Comparison of ENCODE assay signal across 8 mouse cellular contexts in genomic region chr17:21733529-21734031, GRCm38 (mm10). TPM values are rescaled to one million over a fixed set of nuclear protein-coding genes. Genes with fewer than 3 reads are reported as not detected.
DNase-seq lines count a peak whose midpoint lies in the region; ATAC-seq and TF ChIP-seq lines count a peak whose summit lies in the region.

No protein-coding gene starts in this region.

- peak overlapping the region; percentile 85 for H3K4me3 ChIP-seq in erythroblast, embryonic 14.5 days (replicated peaks)
- peak overlapping the region; percentile 58 for H3K4me3 ChIP-seq in heart, embryonic 11.5 days (ENCODE audit: low read depth, low read length)
- H3K4me3 ChIP-seq in kidney, embryonic 16.5 days (ENCODE audit: low read length), result peak overlapping the region; percentile 68
- H3K4me3 ChIP-seq in liver, adult 2 months (ENCODE audit: insufficient read depth, low read depth, low read length), result peak overlapping the region; percentile 94
- H3K4me3 ChIP-seq in myocyte, result peak overlapping the region; percentile 42

- no peaks in the 10 kb centered on the region for H3K27me3 ChIP-seq in erythroblast, embryonic 14.5 days (ENCODE audit: control insufficient read depth)
- no peaks in the 10 kb centered on the region for H3K27me3 ChIP-seq in heart, embryonic 11.5 days (ENCODE audit: control insufficient read depth, insufficient read depth, low read length)
- H3K27me3 ChIP-seq in kidney, embryonic 16.5 days (ENCODE audit: insufficient read depth, low read length), result no peaks in the 10 kb centered on the region
- H3K27me3 ChIP-seq in liver, adult 2 months (ENCODE audit: control insufficient read depth, insufficient read depth, low read length), result no peaks in the 10 kb centered on the region
- H3K27me3 ChIP-seq in myocyte (ENCODE audit: control insufficient read depth, insufficient read depth, insufficient read length), result no peaks in the 10 kb centered on the region
- no peaks in the 10 kb centered on the region for H3K27me3 ChIP-seq in splenic B cell, adult 2 months (ENCODE audit: control insufficient read depth, insufficient read depth, low read length, poor library complexity, severe bottlenecking)

- no peaks in the 10 kb centered on the region; the same call in 1 of the 2 replicates for H3K79me2 ChIP-seq in liver, adult 2 months (ENCODE audit: control insufficient read depth, insufficient read depth, low read length)
- H3K79me2 ChIP-seq in myocyte (ENCODE audit: control insufficient read depth, insufficient read depth), result no peaks in the 10 kb centered on the region

- peaks cover 8% of the 10 kb centered on the region for H3K36me3 ChIP-seq in erythroblast, embryonic 14.5 days (ENCODE audit: control insufficient read depth)
- no peaks in the 10 kb centered on the region for H3K36me3 ChIP-seq in heart, embryonic 11.5 days (ENCODE audit: control insufficient read depth, insufficient read depth, low read length)
- H3K36me3 ChIP-seq in kidney, embryonic 16.5 days (ENCODE audit: insufficient read depth, low read length), result peaks cover 11% of the 10 kb centered on the region; the same call in 1 of the 2 replicates
- peaks cover 7% of the 10 kb centered on the region; the same call in 1 of the 2 replicates for H3K36me3 ChIP-seq in liver, adult 2 months (ENCODE audit: control insufficient read depth, insufficient read depth, low read length)
- no peaks in the 10 kb centered on the region for H3K36me3 ChIP-seq in myocyte (ENCODE audit: control insufficient read depth, insufficient read depth)
- H3K36me3 ChIP-seq in splenic B cell, adult 2 months (ENCODE audit: control insufficient read depth, insufficient read depth, low read length, poor library complexity, severe bottlenecking), result no peaks in the 10 kb centered on the region

- peaks cover 19% of the 10 kb centered on the region for H3K4me1 ChIP-seq in erythroblast, embryonic 14.5 days (ENCODE audit: control insufficient read depth)
- peaks cover 4% of the 10 kb centered on the region for H3K4me1 ChIP-seq in heart, embryonic 11.5 days (ENCODE audit: control insufficient read depth, insufficient read depth, low read length)
- peaks cover 8% of the 10 kb centered on the region for H3K4me1 ChIP-seq in kidney, embryonic 16.5 days (ENCODE audit: insufficient read depth, low read length)
- H3K4me1 ChIP-seq in liver, adult 2 months (ENCODE audit: control insufficient read depth, insufficient read depth, low read length), result peaks cover 6% of the 10 kb centered on the region

- peak overlapping the region; percentile 69 for H3K4me2 ChIP-seq in heart, embryonic 11.5 days
- peak overlapping the region; percentile 56 for H3K4me2 ChIP-seq in kidney, embryonic 16.5 days (replicated peaks; ENCODE audit: low read depth, low read length)
- H3K4me2 ChIP-seq in myocyte (ENCODE audit: low read depth), result peak overlapping the region; percentile 77

- TF ChIP-seq POLR2A in brain, embryonic 14.5 days (IDR thresholded peaks at IDR 0.05; ENCODE audit: borderline replicate concordance, extremely low read depth, insufficient read depth, insufficient read length, poor library complexity, severe bottlenecking), result no peak
- TF ChIP-seq POLR2A in liver, adult 2 months (IDR thresholded peaks at IDR 0.05; ENCODE audit: extremely low read depth, insufficient read depth, low read length), result no peak
- peak; percentile 47 for TF ChIP-seq POLR2A in myocyte (IDR thresholded peaks at IDR 0.05; ENCODE audit: insufficient read length, low read depth)

- peak overlapping the region; percentile 80 for H3K27ac ChIP-seq in heart, embryonic 11.5 days (ENCODE audit: low read depth, low read length)
- peak overlapping the region; percentile 91 for H3K27ac ChIP-seq in kidney, embryonic 16.5 days (ENCODE audit: low read length)
- peak overlapping the region; percentile 78 for H3K27ac ChIP-seq in liver, adult 2 months (replicated peaks; ENCODE audit: insufficient read depth, low read depth, low read length)

- peak; percentile 44; the same call in 1 of the 2 replicates for TF ChIP-seq CTCF in brain, embryonic 14.5 days (IDR thresholded peaks at IDR 0.05; ENCODE audit: borderline replicate concordance, extremely low read depth, insufficient read depth, insufficient read length)
- TF ChIP-seq CTCF in liver, adult 2 months (IDR thresholded peaks at IDR 0.05; ENCODE audit: low read depth, low read length), result no peak

- no peak overlapping the region for H3ac ChIP-seq in myocyte (ENCODE audit: control insufficient read depth, insufficient read length)

- peak; percentile 47 for DNase-seq in CD4-positive helper T cell, adult 2 months (ENCODE audit: low read depth, low spot score)
- DNase-seq in brain, embryonic 14.5 days (ENCODE audit: low read depth), result peak; percentile 95
- peak; percentile 83 for DNase-seq in liver, adult 2 months (ENCODE audit: extremely low read depth, low read depth, low spot score)
- peak; percentile 51 for DNase-seq in splenic B cell, adult 2 months (ENCODE audit: low read depth, low spot score)

- H3K9me3 ChIP-seq in erythroblast, embryonic 14.5 days (ENCODE audit: control insufficient read depth, low read length), result no peaks in the 10 kb centered on the region
- no peaks in the 10 kb centered on the region for H3K9me3 ChIP-seq in heart, embryonic 11.5 days (replicated peaks; ENCODE audit: control insufficient read depth, low read length)
- H3K9me3 ChIP-seq in kidney, embryonic 16.5 days (ENCODE audit: low read length), result no peaks in the 10 kb centered on the region

- under 1% methylated on average over 27 of the region's 27 CpGs for WGBS in heart, embryonic 11.5 days (ENCODE audit: insufficient replicate concordance)
- 1% methylated on average over 27 of the region's 27 CpGs for WGBS in kidney, embryonic 16.5 days
- 2% methylated on average over 27 of the region's 27 CpGs for WGBS in liver, adult 2 months

- peak overlapping the region; percentile 89 for H3K9ac ChIP-seq in heart, embryonic 11.5 days (ENCODE audit: low read depth, low read length)
- peak overlapping the region; percentile 81 for H3K9ac ChIP-seq in kidney, embryonic 16.5 days (replicated peaks; ENCODE audit: low read length)
- H3K9ac ChIP-seq in liver, adult 2 months (ENCODE audit: low read depth, low read length), result peak overlapping the region; percentile 83

- peak; percentile 94 for ATAC-seq in heart, embryonic 11.5 days (replicated peaks; ENCODE audit: insufficient number of reproducible peaks, low FRiP score, low TSS enrichment)
- peak; percentile 99 for ATAC-seq in kidney, embryonic 16.5 days (ENCODE audit: low FRiP score, low TSS enrichment)

TF ChIP-seq in myocyte, 11 proteins besides CTCF, POLR2A, EP300 and RAD21:
- TF ChIP-seq MYOG (IDR thresholded peaks at IDR 0.05; ENCODE audit: control insufficient read depth in 1 of 3, insufficient read depth in 1 of 3, insufficient read length in 2 of 3, low read depth in 2 of 3), result no peak
- no peak for TF ChIP-seq TCF3 (IDR thresholded peaks at IDR 0.05; ENCODE audit: insufficient read length, low read depth)
- no peak for TF ChIP-seq CEBPB (IDR thresholded peaks at IDR 0.05; ENCODE audit: insufficient read depth, poor library complexity, severe bottlenecking)
- no peak for TF ChIP-seq SRF (IDR thresholded peaks at IDR 0.05; ENCODE audit: control insufficient read depth, insufficient read length, low read depth)
- no peak for TF ChIP-seq E2F4 (IDR thresholded peaks at IDR 0.05; ENCODE audit: insufficient read depth)
- TF ChIP-seq POLR2AphosphoS2 (IDR thresholded peaks at IDR 0.05; ENCODE audit: insufficient read length, low read depth), result no peak
- no peak for TF ChIP-seq REST (IDR thresholded peaks at IDR 0.05; ENCODE audit: insufficient read depth, insufficient read length)
- no peak for TF ChIP-seq MAX (IDR thresholded peaks at IDR 0.05; ENCODE audit: low read depth)
- no peak for TF ChIP-seq USF1 (IDR thresholded peaks at IDR 0.05; ENCODE audit: low read depth)
- no peak for TF ChIP-seq TCF12 (IDR thresholded peaks at IDR 0.05; ENCODE audit: insufficient read depth, poor library complexity, severe bottlenecking)
- TF ChIP-seq MYOD1 (IDR thresholded peaks at IDR 0.05; ENCODE audit: control insufficient read depth in 1 of 3, insufficient read length in 2 of 3, low read depth in 2 of 3), result no peak

RNA-seq across cellular contexts. Expression of gene Zfp229, which starts 3.0 kb away (rescaled TPM):
- polyA plus RNA-seq in brain, embryonic 14.5 days (2012; rRNA removed), result 6.6 and 10.3 TPM in 2 replicates
- polyA plus RNA-seq in erythroblast, embryonic 14.5 days (2012), result 0.07 and 0.16 TPM in 2 replicates
- 5.5 and 6.0 TPM in 2 replicates for polyA plus RNA-seq in heart, embryonic 11.5 days (2014; fragmentation: Nextera tagmentation; extraction: Ambion mirVana)
- 8.2 and 8.3 TPM in 2 replicates for polyA plus RNA-seq in kidney, embryonic 16.5 days (2015; fragmentation: Nextera tagmentation; extraction: Ambion mirVana)
- 4.1 and 7.2 TPM in 2 replicates for total RNA-seq in liver, adult 2 months (2014; rRNA removed)
- polyA plus RNA-seq in liver, adult 2 months (2012; rRNA removed), result 1.6 and 2.4 TPM in 2 replicates
- polyA plus RNA-seq in myocyte (2012; fragmentation: generic; extraction: Trizol), result 0.54 TPM

RNA-seq across cellular contexts. Expression of gene Zfp760, which starts 26.0 kb away (rescaled TPM):
- 12.7 and 15.3 TPM in 2 replicates for polyA plus RNA-seq in brain, embryonic 14.5 days (2012; rRNA removed)
- polyA plus RNA-seq in erythroblast, embryonic 14.5 days (2012), result 0.02 and 0.03 TPM in 2 replicates
- polyA plus RNA-seq in heart, embryonic 11.5 days (2014; fragmentation: Nextera tagmentation; extraction: Ambion mirVana), result 8.2 and 9.6 TPM in 2 replicates
- 13.1 and 15.3 TPM in 2 replicates for polyA plus RNA-seq in kidney, embryonic 16.5 days (2015; fragmentation: Nextera tagmentation; extraction: Ambion mirVana)
- total RNA-seq in liver, adult 2 months (2014; rRNA removed), result 3.6 and 4.8 TPM in 2 replicates
- 0.31 and 0.40 TPM in 2 replicates for polyA plus RNA-seq in liver, adult 2 months (2012; rRNA removed)
- 0.76 TPM for polyA plus RNA-seq in myocyte (2012; fragmentation: generic; extraction: Trizol)

RNA-seq across cellular contexts. Expression of gene Gm10226, which starts 41.9 kb away (rescaled TPM):
- 4.0 and 11.2 TPM in 2 replicates for polyA plus RNA-seq in brain, embryonic 14.5 days (2012; rRNA removed)
- not detected in 2 replicates for polyA plus RNA-seq in erythroblast, embryonic 14.5 days (2012)
- 3.9 and 4.3 TPM in 2 replicates for polyA plus RNA-seq in heart, embryonic 11.5 days (2014; fragmentation: Nextera tagmentation; extraction: Ambion mirVana)
- 4.8 and 6.6 TPM in 2 replicates for polyA plus RNA-seq in kidney, embryonic 16.5 days (2015; fragmentation: Nextera tagmentation; extraction: Ambion mirVana)
- total RNA-seq in liver, adult 2 months (2014; rRNA removed), result 1.8 and 7.8 TPM in 2 replicates
- polyA plus RNA-seq in liver, adult 2 months (2012; rRNA removed), result not detected in 2 replicates
- polyA plus RNA-seq in myocyte (2012; fragmentation: generic; extraction: Trizol), result not detected

Comparison
In these comparisons a context has a peak if more than half of its experiments do, and no peak if none do; other contexts are left out.
1. Peak in every context shown above with its lines: DNase-seq, ATAC-seq, H3K4me3 ChIP-seq and H3K27ac ChIP-seq.
2. H3K4me3 ChIP-seq: peak in every context shown above with its lines; median percentile 94 in liver, adult 2 months; 85 in erythroblast, embryonic 14.5 days; 68 in kidney, embryonic 16.5 days; 58 in heart, embryonic 11.5 days; 42 in myocyte.